Mouse (Mus musculus) CD4-positive, CD25-positive, alpha-beta regulatory T cell, adult 2 months (primary cell): ENCODE measurements around the gene Abcf3.

Experiments
- DNase-seq: peaks from one replicate; pipeline ENCODE4 v3.0.0-alpha.2; 2012; ENCODE audit warnings: low read depth, low spot score

Gene Abcf3

GRCm38 (mm10) chr16:20548096-20548948 is at the start of gene Abcf3:
Abcf3 (plus strand) TSS chr16:20548577.
- peak; percentile 100 for DNase-seq

- peak; percentile 94 for DNase-seq
Measured at GRCm38 (mm10) chr16:20498677-20499475, 49.5 kb upstream of the Abcf3 start, which contains the start of gene Eif2b5. Eif2b5 (plus strand) TSS chr16:20498817.

GRCm38 (mm10) chr16:20506000-20506399 is 42.4 kb upstream of the Abcf3 start:
- DNase-seq = no peak

GRCm38 (mm10) chr16:20509349-20509748 is 39.0 kb upstream of the Abcf3 start:
- DNase-seq = peak; percentile 49

GRCm38 (mm10) chr16:20511277-20511847 is 37.0 kb upstream of the Abcf3 start:
- DNase-seq = no peak

- no peak for DNase-seq
Measured at GRCm38 (mm10) chr16:20516032-20516431, 32.3 kb upstream of the Abcf3 start.

GRCm38 (mm10) chr16:20516726-20517201 is 31.6 kb upstream of the Abcf3 start, which contains the start of gene Dvl3:
Dvl3 (plus strand) TSS chr16:20516982.
- DNase-seq = peak; percentile 80

- DNase-seq = peak; percentile 53
Measured at GRCm38 (mm10) chr16:20517216-20517615, 31.2 kb upstream of the Abcf3 start.

GRCm38 (mm10) chr16:20517701-20518374 is 30.5 kb upstream of the Abcf3 start:
- DNase-seq = peak; percentile 21

GRCm38 (mm10) chr16:20523886-20524285 is 24.5 kb upstream of the Abcf3 start:
- no peak for DNase-seq

GRCm38 (mm10) chr16:20528779-20529178 is 19.6 kb upstream of the Abcf3 start:
- DNase-seq = no peak

GRCm38 (mm10) chr16:20529375-20529774 is 19.0 kb upstream of the Abcf3 start:
- DNase-seq = no peak

- DNase-seq = no peak
Measured at GRCm38 (mm10) chr16:20530941-20531340, 17.4 kb upstream of the Abcf3 start.

- DNase-seq = no peak
Measured at GRCm38 (mm10) chr16:20534617-20535295, 13.6 kb upstream of the Abcf3 start.

- peak; percentile 99 for DNase-seq
Measured at GRCm38 (mm10) chr16:20535296-20536080, 12.9 kb upstream of the Abcf3 start, which contains the start of gene Ap2m1. Ap2m1 (plus strand) TSS chr16:20535478.

GRCm38 (mm10) chr16:20536081-20536665 is 12.2 kb upstream of the Abcf3 start:
- DNase-seq = no peak

- no peak for DNase-seq
Measured at GRCm38 (mm10) chr16:20537071-20537471, 11.3 kb upstream of the Abcf3 start.

GRCm38 (mm10) chr16:20537601-20538320 is 10.6 kb upstream of the Abcf3 start:
- DNase-seq = no peak

- no peak for DNase-seq
Measured at GRCm38 (mm10) chr16:20539649-20540048, 8.7 kb upstream of the Abcf3 start.
